Mouse (Mus musculus) limb, embryonic 15.5 days (tissue): ENCODE data around the gene Oprd1. TPM values are rescaled to one million over a fixed set of nuclear protein-coding genes. Genes with fewer than 3 reads are reported as not detected.

Experiments used
- ATAC-seq: fragments of 200-750 bp; cut with Nextera tagmentation; 2 replicates; pipeline ENCODE4 v1.8.0; 2017; ENCODE audit warnings: low read depth, moderate TSS enrichment; ENCODE audit not compliant: insufficient number of reproducible peaks, low FRiP score, low TSS enrichment
- H3K27ac ChIP-seq: fragments of 300-500 bp; sonication (generic); 2 replicates; pipeline ENCODE4 v1.5.1; 2015; ENCODE audit warnings: moderate library complexity, mild to moderate bottlenecking, inconsistent platforms
- H3K27me3 ChIP-seq: fragments of 300-500 bp; sonication (generic); 2 replicates; pipeline ENCODE4 v1.6.1; 2015; ENCODE audit warnings: inconsistent platforms
- H3K36me3 ChIP-seq: fragments of 300-500 bp; sonication (generic); 2 replicates; pipeline ENCODE4 v1.6.1; 2015; ENCODE audit warnings: inconsistent platforms
- H3K4me1 ChIP-seq: fragments of 300-500 bp; sonication (generic); 2 replicates; pipeline ENCODE4 v1.6.1; 2015; ENCODE audit warnings: inconsistent platforms
- H3K4me2 ChIP-seq: fragments of 300-500 bp; sonication (generic); 2 replicates; pipeline ENCODE4 v1.6.1; 2015; ENCODE audit warnings: mild to moderate bottlenecking, inconsistent platforms
- H3K4me3 ChIP-seq: fragments of 300-500 bp; sonication (generic); 2 replicates; pipeline ENCODE4 v1.5.1; 2015; ENCODE audit warnings: mild to moderate bottlenecking, inconsistent platforms
- H3K9ac ChIP-seq: fragments of 300-500 bp; sonication (generic); 2 replicates; pipeline ENCODE4 v1.6.1; 2015; ENCODE audit warnings: inconsistent platforms
- H3K9me3 ChIP-seq: fragments of 300-500 bp; sonication (generic); 2 replicates; pipeline ENCODE4 v1.6.1; 2016; ENCODE audit warnings: inconsistent platforms
- WGBS: fragments of 180-500 bp; shearing (Covaris S2); methylation state at CpG from one replicate; pipeline ENCODE4 v1.1.7; 2015; 5-methylcytosine and 5-hydroxymethylcytosine counted together
- polyA plus RNA-seq: library from polyadenylated mRNA; unstranded; fragments of >200 nt; fragmentation: Nextera tagmentation; extraction: Ambion mirVana; gene quantifications from 2 replicates; pipeline ENCODE4 v1.2.1, GENCODE M21; 2015

Gene Oprd1
- polyA plus RNA-seq, 1 experiment from 2014 or later, result 0.18 TPM

DNA sequence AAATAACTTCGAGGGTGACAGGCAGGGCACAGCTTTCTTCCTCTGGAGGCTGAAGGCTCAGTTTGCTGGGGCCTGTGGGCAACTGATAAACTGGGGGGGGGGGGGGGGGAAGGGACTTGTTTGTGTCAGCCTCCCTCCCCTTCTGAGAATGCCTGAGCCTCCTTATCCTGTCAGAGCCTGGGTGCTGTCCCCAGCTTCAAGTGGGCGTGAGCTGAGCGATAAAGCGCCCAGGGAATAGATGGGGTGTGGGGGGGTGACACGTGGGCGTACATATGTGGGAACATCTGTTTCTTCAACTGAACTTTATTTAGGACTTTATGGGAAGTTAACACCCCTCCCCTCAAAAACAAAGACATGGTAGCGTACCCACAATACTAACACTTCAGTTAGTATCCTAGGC is 66.8 kb downstream of the Oprd1 start:
- ATAC-seq, result no peak
- 61% methylated on average over 7 of the region's 7 CpGs for WGBS
- no peaks in the 10 kb centered on the region for H3K27me3 ChIP-seq

DNA sequence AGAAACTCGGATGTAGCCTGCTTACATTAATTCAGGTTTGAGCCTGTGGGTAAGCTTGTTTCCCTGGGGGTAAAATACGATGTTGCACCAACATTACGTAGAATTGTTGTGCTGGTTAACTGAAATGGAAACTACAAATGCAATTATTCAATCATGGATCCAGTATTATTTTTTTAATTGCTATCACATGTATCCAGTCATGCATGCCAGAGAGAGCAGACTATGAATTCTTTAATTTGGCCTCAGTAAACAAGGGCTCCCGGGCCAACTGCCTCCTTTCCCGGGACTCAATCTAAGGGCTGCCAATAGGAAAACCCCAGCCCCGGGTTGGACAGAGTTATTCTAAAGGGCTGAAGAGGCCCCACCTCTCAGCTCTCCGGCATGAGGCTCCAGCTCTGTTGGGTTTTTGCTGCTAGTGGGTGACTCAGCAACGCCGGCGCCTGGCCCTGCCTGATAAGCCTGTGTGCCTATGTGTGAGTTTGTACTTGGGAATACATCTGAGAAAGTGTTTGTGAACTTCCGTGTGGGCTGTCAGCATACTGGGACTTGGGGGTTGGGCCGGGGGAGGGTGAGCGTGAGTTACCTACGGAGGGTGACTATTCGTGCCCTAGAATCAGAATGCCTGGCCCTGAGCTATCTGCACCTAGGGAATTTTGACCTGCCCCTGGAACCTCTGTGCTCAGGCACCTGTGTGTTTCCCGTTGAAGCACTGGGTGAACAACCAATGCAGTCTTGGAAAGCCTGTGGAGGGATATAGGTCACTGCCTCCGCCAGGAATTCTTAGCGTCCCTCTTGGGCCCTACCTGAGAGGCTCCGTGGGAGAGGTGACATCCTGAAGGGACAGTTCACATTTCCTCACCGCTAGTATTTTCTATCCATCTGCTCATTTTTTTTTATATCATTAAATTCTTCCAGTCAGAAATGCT is 67.5 kb downstream of the Oprd1 start:
- H3K4me3 ChIP-seq, result no peak overlapping the region
- no peaks in the 10 kb centered on the region for H3K27me3 ChIP-seq
- H3K4me2 ChIP-seq, result no peak overlapping the region
- H3K4me1 ChIP-seq, result peaks cover 27% of the 10 kb centered on the region
- no peak for ATAC-seq
- no peak overlapping the region for H3K9ac ChIP-seq
- WGBS, result 28% methylated on average over 20 of the region's 20 CpGs
- H3K36me3 ChIP-seq, result no peaks in the 10 kb centered on the region
- H3K27ac ChIP-seq, result no peak overlapping the region
- no peaks in the 10 kb centered on the region for H3K9me3 ChIP-seq

More for the DNA sequence above, 66.8 kb downstream of the Oprd1 start:
- Histone ChIP-seq H3K27ac (no peak overlapping the region), H3K36me3 (no peaks in the 10 kb centered on the region), H3K9ac (no peak overlapping the region), H3K9me3 (no peaks in the 10 kb centered on the region), H3K4me1 (peaks cover 27% of the 10 kb centered on the region), H3K4me3 (no peak overlapping the region), H3K4me2 (no peak overlapping the region)

DNA sequence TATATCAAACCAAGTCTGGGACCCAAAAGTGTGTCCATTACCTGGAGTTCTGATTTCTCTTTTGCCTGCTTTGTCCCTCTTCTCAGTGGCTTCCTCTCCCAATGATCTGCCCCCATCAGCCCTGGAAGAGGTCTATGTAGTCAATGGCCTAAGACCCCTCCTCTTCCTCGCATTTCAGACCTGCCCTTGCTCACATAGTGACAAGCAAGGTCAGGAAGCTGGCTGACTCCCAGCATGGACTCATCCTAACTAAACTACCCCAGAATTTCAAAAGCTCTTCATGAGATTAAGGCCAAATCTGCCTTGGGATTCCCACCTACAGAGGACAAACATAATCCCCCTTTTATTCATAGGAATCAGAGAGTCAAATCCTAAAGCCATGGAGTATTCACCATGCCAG is 68.5 kb downstream of the Oprd1 start:
- peak overlapping the region; percentile 99 for H3K4me2 ChIP-seq
- no peak for ATAC-seq
- H3K27ac ChIP-seq, result 0 out of 2 replicates have a peak overlapping the region, but pooled peaks have one; percentile 5
- WGBS, result 53% methylated on average over 1 of the region's 1 CpGs
- H3K9me3 ChIP-seq, result no peaks in the 10 kb centered on the region
- no peaks in the 10 kb centered on the region for H3K27me3 ChIP-seq
- peaks cover 27% of the 10 kb centered on the region for H3K4me1 ChIP-seq
- no peak overlapping the region for H3K9ac ChIP-seq
- peak overlapping the region; percentile 72; the same call in 1 of the 2 replicates for H3K4me3 ChIP-seq
- H3K36me3 ChIP-seq, result no peaks in the 10 kb centered on the region

DNA sequence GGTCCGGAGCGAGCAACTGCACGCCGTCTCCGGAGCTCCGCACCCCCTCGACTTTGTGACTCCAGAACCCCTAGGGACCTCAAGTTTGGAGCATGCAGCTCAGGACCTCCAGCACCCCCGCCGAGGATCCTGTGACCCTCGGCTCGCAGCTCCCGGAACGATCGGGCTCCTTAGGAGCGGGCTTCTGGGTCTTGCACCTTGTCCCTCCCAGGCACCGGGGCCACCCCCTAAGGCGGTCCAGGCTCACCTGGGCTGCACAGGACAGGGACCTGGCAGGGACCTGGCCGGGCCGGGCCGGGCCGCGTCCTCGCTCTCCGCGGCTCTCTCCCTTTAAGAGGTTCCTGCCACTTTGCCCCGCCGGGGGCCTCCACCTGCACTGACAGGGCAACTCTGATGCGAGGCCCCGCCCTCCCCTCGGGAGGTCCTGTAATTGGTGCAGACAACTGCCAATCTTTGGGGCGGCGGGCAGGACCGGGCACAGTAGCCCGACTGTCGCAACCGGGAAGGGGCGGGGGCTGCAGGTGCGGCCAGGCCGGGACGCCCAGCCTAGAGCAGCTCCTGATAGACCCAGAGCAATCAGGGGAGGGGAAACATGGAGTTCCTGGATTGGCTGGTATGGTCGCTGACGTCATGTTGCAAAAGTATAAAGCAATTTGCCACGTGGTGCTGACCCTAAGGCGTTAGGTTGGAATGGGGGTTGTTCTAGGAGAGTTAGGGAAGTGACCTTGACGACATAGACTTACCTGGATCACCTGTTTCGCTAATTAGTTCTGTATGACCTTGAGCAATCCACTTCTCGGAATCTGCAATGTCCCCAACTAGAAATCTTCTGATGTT is 69.1 kb downstream of the Oprd1 start, which contains the start of gene Epb41:
Gene Epb41 (minus strand): TSS at position 389 of the 837 bp plus-strand sequence.
- Histone ChIP-seq H3K36me3 (no peaks in the 10 kb centered on the region), H3K4me1 (peaks cover 27% of the 10 kb centered on the region), H3K4me3 (peak within 1 kb of the TSS; percentile 72), H3K27me3 (no peaks in the 10 kb centered on the region), H3K9me3 (no peaks in the 10 kb centered on the region), H3K9ac (peak within 1 kb of the TSS; percentile 61), H3K27ac (peak within 1 kb of the TSS; percentile 51), H3K4me2 (peak within 1 kb of the TSS; percentile 99)
- peak; percentile 90 for ATAC-seq
- WGBS, result 1% methylated on average over 47 of the region's 47 CpGs

DNA sequence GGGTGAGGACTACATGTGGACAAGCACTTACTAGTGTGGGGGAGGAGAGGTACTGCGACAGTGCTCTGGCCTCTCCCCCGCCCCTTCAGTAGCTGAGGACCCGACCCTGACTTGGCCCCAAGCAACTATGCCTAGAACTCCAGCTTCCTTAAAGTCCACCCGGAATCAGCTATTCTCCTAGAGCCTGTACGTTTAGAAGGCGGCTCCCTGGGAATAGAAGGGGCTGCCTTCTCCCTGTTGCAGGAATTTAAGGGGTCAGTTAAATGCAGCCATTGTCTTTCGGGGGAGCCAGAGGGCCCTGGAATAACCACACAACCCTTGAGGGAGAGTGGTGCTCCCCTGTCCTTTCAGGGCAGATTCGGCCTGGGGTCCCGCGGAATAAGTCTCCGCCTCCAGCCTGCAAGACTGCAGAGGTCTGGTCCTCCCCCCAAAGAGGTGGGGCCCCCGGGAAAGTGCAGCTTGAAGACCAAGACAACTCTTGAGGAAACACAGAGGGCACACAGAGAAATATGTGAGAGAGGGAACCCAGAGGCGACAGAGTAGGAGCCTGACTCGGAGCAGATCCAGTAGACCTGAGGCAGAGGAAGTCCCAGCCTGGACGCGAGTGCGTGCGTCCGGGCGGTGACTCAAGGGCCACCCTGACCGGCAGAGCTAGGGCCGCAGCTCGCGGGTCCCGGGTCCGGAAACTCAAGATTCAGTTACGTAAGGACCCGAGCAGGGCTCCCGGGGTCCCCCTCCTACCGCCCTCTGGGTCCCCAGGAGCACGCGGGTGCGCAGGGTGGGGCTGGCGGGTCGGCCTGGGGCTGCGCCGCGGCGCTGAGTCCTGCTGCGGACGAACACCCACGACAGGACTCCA is 70.0 kb downstream of the Oprd1 start, which contains the start of gene Gm10300:
Gene Gm10300 (plus strand): TSS at position 621 of the 856 bp plus-strand sequence.
- Histone ChIP-seq H3K27ac (peak within 1 kb of the TSS; percentile 51), H3K4me1 (peaks cover 24% of the 10 kb centered on the region), H3K4me3 (peak within 1 kb of the TSS; percentile 72), H3K9me3 (no peaks in the 10 kb centered on the region), H3K27me3 (no peaks in the 10 kb centered on the region), H3K36me3 (no peaks in the 10 kb centered on the region), H3K4me2 (peak within 1 kb of the TSS; percentile 99), H3K9ac (peak within 1 kb of the TSS; percentile 61)
- WGBS, result under 1% methylated on average over 42 of the region's 42 CpGs
- peak; percentile 30; the same call in 1 of the 2 replicates for ATAC-seq

DNA sequence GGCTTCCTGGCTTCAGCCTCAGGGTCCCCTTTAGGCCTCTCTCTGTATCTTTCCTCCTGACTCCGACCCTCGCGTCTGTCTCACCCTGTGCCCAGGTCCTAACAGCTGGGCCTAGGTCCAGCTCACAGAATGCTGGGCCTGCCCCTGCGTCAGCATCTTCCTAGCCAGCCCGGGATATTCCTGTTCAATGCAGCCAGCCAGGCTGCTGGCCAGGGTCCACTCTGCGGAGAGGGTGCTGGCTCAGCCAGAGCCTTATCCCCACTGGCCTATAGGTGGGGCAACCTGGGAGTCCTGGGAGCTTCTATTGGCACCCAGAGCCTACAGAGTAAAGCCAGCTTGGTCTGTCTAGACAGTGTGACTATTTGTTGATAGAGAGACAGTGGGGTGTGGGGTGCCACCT is 71.3 kb downstream of the Oprd1 start:
- no peak for ATAC-seq
- Histone ChIP-seq H3K27me3 (no peaks in the 10 kb centered on the region), H3K4me3 (no peak overlapping the region), H3K4me2 (no peak overlapping the region), H3K4me1 (peaks cover 23% of the 10 kb centered on the region), H3K9ac (no peak overlapping the region), H3K9me3 (no peaks in the 10 kb centered on the region), H3K36me3 (no peaks in the 10 kb centered on the region), H3K27ac (no peak overlapping the region)
- 72% methylated on average over 6 of the region's 6 CpGs for WGBS

DNA sequence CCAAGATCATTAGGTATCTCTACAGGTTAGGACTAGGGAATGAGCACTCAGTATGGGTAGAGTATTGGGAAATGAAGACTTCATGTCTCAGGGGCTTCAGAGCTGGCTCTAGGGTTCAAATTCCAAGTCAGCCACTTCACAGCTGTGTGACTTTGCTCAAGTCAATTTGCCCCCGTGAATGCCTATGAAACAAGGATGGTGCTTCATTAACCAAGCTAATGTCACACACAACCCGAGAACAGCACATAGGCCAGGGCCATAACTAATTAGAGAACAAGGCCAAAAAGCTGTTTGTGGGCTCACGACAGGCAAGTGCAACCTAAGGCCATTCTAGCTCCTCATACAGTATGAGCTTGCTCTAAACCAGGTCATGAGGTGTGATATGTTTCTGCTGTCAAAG is 72.1 kb downstream of the Oprd1 start:
- no peaks in the 10 kb centered on the region for H3K36me3 ChIP-seq
- H3K27ac ChIP-seq, result no peak overlapping the region
- no peak overlapping the region for H3K9ac ChIP-seq
- no peak overlapping the region for H3K4me3 ChIP-seq
- no peak overlapping the region for H3K4me2 ChIP-seq
- no peaks in the 10 kb centered on the region for H3K27me3 ChIP-seq
- no peak for ATAC-seq
- H3K4me1 ChIP-seq, result peaks cover 23% of the 10 kb centered on the region
- 78% methylated on average over 3 of the region's 3 CpGs for WGBS
- H3K9me3 ChIP-seq, result no peaks in the 10 kb centered on the region

DNA sequence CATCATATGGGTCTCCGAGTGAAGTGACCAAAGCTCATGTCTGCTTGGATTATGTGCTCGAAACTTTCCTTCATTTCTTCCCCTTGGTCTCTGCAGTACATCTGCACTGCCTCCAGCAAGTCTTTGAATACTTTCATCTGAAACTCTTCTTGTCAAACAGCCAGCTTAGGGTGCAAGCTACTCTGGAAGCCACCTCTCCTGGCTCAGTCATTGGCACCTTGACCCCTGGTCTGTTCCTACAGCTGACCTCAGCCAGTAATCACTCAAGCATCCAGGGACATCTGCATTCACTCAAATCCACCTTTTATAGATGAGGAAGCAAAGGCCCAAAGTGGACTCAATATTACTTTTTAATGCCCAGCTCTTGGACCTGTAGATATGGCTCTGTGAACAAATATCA is 72.6 kb downstream of the Oprd1 start:
- no peak for ATAC-seq
- H3K27me3 ChIP-seq, result no peaks in the 10 kb centered on the region
- WGBS, result 86% methylated on average over 2 of the region's 2 CpGs
- H3K27ac ChIP-seq, result no peak overlapping the region
- no peak overlapping the region for H3K4me3 ChIP-seq
- H3K9ac ChIP-seq, result no peak overlapping the region
- peaks cover 19% of the 10 kb centered on the region for H3K4me1 ChIP-seq
- no peaks in the 10 kb centered on the region for H3K36me3 ChIP-seq
- H3K9me3 ChIP-seq, result no peaks in the 10 kb centered on the region
- no peak overlapping the region for H3K4me2 ChIP-seq

DNA sequence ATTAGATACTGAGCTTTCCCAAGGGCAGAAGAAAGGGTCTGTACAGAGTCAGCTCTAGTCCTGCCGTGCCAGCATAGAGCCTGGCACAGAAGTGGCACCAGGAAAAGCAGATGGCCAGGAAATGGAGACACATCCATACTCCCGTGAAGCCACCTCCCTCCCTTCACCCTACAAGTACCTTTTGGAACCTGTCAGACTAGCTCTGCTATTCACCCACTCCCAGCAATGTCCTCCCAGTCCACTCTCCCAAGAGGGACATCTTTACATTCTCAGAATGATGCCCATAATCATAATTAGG is 76.4 kb downstream of the Oprd1 start:
- Histone ChIP-seq H3K4me2 (no peak overlapping the region), H3K27ac (no peak overlapping the region), H3K27me3 (no peaks in the 10 kb centered on the region), H3K36me3 (no peaks in the 10 kb centered on the region), H3K4me3 (no peak overlapping the region), H3K9me3 (no peaks in the 10 kb centered on the region), H3K9ac (no peak overlapping the region), H3K4me1 (peaks cover 11% of the 10 kb centered on the region)
- no peak for ATAC-seq
- WGBS, result 61% methylated on average over 2 of the region's 2 CpGs

DNA sequence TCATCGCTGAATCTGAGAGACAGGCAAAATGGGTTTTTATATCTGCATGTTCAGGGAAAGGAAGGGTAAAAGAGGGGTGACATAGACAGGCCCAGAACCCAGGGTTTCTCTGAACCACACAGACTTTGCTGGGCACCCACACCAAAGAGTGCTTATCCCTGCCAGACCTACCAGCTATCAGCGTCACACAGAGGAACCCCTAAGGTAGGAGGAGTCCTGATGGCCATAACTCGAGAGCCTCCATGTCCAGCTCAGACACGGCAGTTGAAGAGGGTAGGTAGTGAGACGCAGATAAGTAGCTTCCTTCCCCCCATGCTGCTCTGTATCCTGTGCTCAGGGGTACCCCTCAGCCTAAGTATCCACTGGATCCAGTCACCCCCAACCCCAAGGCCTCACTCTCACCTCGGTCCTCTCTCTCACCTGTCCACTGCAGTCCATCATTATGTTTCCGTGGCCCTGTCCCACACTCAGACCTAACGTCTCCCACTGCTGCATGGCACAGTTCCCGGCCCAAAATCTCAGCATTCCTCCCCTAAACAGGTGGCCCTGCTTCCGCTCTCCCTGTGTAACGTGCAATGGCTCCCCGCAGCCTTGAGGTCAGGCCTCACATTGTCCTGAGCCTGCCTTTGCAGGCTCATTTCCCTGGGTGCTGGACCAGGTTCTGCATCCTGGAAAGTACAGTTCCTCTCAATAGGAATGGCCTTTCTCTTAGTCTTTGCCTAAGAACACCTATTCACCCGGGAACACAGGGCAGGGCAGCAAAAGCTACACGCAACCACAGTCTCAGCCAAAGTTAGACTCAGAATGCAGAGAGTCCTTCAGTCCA is 77.0 kb downstream of the Oprd1 start:
- Histone ChIP-seq H3K27me3 (no peaks in the 10 kb centered on the region), H3K4me3 (no peak overlapping the region), H3K9ac (no peak overlapping the region), H3K27ac (no peak overlapping the region), H3K4me2 (no peak overlapping the region), H3K9me3 (no peaks in the 10 kb centered on the region), H3K36me3 (no peaks in the 10 kb centered on the region), H3K4me1 (peaks cover 10% of the 10 kb centered on the region)
- no peak for ATAC-seq
- 77% methylated on average over 14 of the region's 14 CpGs for WGBS
